15 mouse cellular contexts compared by ENCODE assay signal in genomic region chr7:30602583-30602982, GRCm38 (mm10). TPM values are rescaled to one million over a fixed set of nuclear protein-coding genes. Genes with fewer than 3 reads are reported as not detected.
DNase-seq lines count a peak whose midpoint lies in the region; ATAC-seq lines count a peak whose summit lies in the region.
"Had no signal": no experiment of that assay in that cellular context is flagged by ENCODE, and none has a peak within 500 bp of the region (broad histone marks: within the 10 kb centered on the region; RNA-seq: fewer than 3 reads in every experiment).

No protein-coding gene starts in this region.

- 24% methylated on average over 3 of the region's 3 CpGs for WGBS in intestine, embryonic 16.5 days
- 3% methylated on average over 3 of the region's 3 CpGs for WGBS in large intestine, adult 2 months
- WGBS in stomach, embryonic 15.5 days = 23% methylated on average over 3 of the region's 3 CpGs
- WGBS in midbrain, embryonic 13.5 days = 62% methylated on average over 3 of the region's 3 CpGs

- H3K4me3 ChIP-seq in intestine, embryonic 16.5 days (ENCODE audit: low read length) = no peak overlapping the region
- H3K4me3 ChIP-seq in stomach, embryonic 15.5 days (replicated peaks) = no peak overlapping the region
- no peak overlapping the region for H3K4me3 ChIP-seq in midbrain, embryonic 13.5 days (replicated peaks)
- H3K4me3 ChIP-seq: erythroblast, embryonic 14.5 days; heart, embryonic 15.5 days had no signal

- no peaks in the 10 kb centered on the region for H3K27me3 ChIP-seq in intestine, embryonic 16.5 days (replicated peaks; ENCODE audit: control insufficient read depth, insufficient read depth, low read length)
- H3K27me3 ChIP-seq in stomach, embryonic 15.5 days (replicated peaks) = no peaks in the 10 kb centered on the region
- no peaks in the 10 kb centered on the region for H3K27me3 ChIP-seq in midbrain, embryonic 13.5 days
- H3K27me3 ChIP-seq: heart, embryonic 15.5 days had no signal

- H3K27ac ChIP-seq in intestine, embryonic 16.5 days (ENCODE audit: low read length) = peak overlapping the region; percentile 71
- peak overlapping the region; percentile 74 for H3K27ac ChIP-seq in stomach, embryonic 15.5 days
- H3K27ac ChIP-seq in midbrain, embryonic 13.5 days = no peak overlapping the region
- H3K27ac ChIP-seq: heart, embryonic 15.5 days; macrophage had no signal

- ATAC-seq in intestine, embryonic 16.5 days = peak; percentile 80
- ATAC-seq in stomach, embryonic 15.5 days (ENCODE audit: insufficient read depth, low FRiP score, low read depth) = peak; percentile 73
- ATAC-seq in midbrain, embryonic 13.5 days = no peak
- ATAC-seq in granulocyte monocyte progenitor cell, adult 5-6 weeks (replicated peaks; ENCODE audit: poor library complexity, severe bottlenecking) = no peak

- no peak overlapping the region for H3K9ac ChIP-seq in intestine, embryonic 16.5 days (ENCODE audit: low read depth, low read length)
- no peak overlapping the region for H3K9ac ChIP-seq in stomach, embryonic 15.5 days
- H3K9ac ChIP-seq in midbrain, embryonic 13.5 days (replicated peaks) = no peak overlapping the region
- H3K9ac ChIP-seq: heart, embryonic 15.5 days had no signal

- H3K4me1 ChIP-seq in intestine, embryonic 16.5 days (ENCODE audit: control insufficient read depth, insufficient read depth, low read length) = peaks cover 19% of the 10 kb centered on the region
- H3K4me1 ChIP-seq in stomach, embryonic 15.5 days = 0 out of 2 replicates have a peak, but pooled peaks cover 16% of the 10 kb centered on the region
- H3K4me1 ChIP-seq in midbrain, embryonic 13.5 days (replicated peaks) = peaks cover 10% of the 10 kb centered on the region; the same call in 1 of the 2 replicates

- no peaks in the 10 kb centered on the region; the same call in 1 of the 2 replicates for H3K9me3 ChIP-seq in intestine, embryonic 16.5 days (ENCODE audit: control insufficient read depth, low read length)
- no peaks in the 10 kb centered on the region for H3K9me3 ChIP-seq in stomach, embryonic 15.5 days
- H3K9me3 ChIP-seq in midbrain, embryonic 13.5 days = no peaks in the 10 kb centered on the region
- H3K9me3 ChIP-seq: heart, embryonic 15.5 days had no signal

- peak; percentile 33 for DNase-seq in embryo, embryonic 10 days (ENCODE audit: low spot score)
- no peak for DNase-seq in embryo, embryonic 11 days
- DNase-seq in large intestine, adult 2 months (ENCODE audit: low read depth, low spot score) = peak; percentile 72
- DNase-seq in layer of hippocampus, postnatal 14 days (ENCODE audit: low spot score in 2 of 2) = no peak
- DNase-seq: adrenal gland, postnatal 14 days; cerebellum, adult 11 months had no signal

- H3K36me3 ChIP-seq in intestine, embryonic 16.5 days (ENCODE audit: control insufficient read depth, insufficient read depth, low read length) = no peaks in the 10 kb centered on the region
- no peaks in the 10 kb centered on the region for H3K36me3 ChIP-seq in stomach, embryonic 15.5 days
- no peaks in the 10 kb centered on the region for H3K36me3 ChIP-seq in midbrain, embryonic 13.5 days
- H3K36me3 ChIP-seq: heart, embryonic 15.5 days had no signal

- H3K4me2 ChIP-seq in intestine, embryonic 16.5 days (ENCODE audit: low read depth, low read length) = no peak overlapping the region
- 0 out of 2 replicates have a peak overlapping the region, but pooled peaks have one; percentile 5 for H3K4me2 ChIP-seq in stomach, embryonic 15.5 days
- no peak overlapping the region for H3K4me2 ChIP-seq in midbrain, embryonic 13.5 days (replicated peaks)
- H3K4me2 ChIP-seq: heart, embryonic 15.5 days had no signal

RNA-seq across cellular contexts. Expression of gene Zbtb32, which starts 3.9 kb away (rescaled TPM):
- 1.2 and 1.9 TPM in 2 replicates for polyA plus RNA-seq in intestine, embryonic 16.5 days (2015; fragmentation: Nextera tagmentation; extraction: Ambion mirVana)
- polyA plus RNA-seq in large intestine, adult 2 months (2012; rRNA removed) = 2.1 and 2.2 TPM in 2 replicates
- polyA plus RNA-seq in stomach, embryonic 15.5 days (2015; fragmentation: Nextera tagmentation; extraction: Ambion mirVana) = 0.81 and 0.90 TPM in 2 replicates
- polyA plus RNA-seq in midbrain, embryonic 13.5 days (2015; fragmentation: Nextera tagmentation; extraction: Ambion mirVana) = 0.14 and 0.31 TPM in 2 replicates
- total RNA-seq in granulocyte monocyte progenitor cell, adult 5-6 weeks (2014; fragmentation: Nextera tagmentation) = not detected in 2 replicates
- not detected in 2 replicates for total RNA-seq in granulocyte monocyte progenitor cell, adult 5-6 weeks (2017)
- total RNA-seq in layer of hippocampus, postnatal 14 days (2021) = not detected
- total RNA-seq: gastrocnemius, adult 8-10 months had no signal
- polyA plus RNA-seq: limb, embryonic 11.5 days had no signal

RNA-seq across cellular contexts. Expression of gene Upk1a, which starts 10.1 kb away (rescaled TPM):
- polyA plus RNA-seq in intestine, embryonic 16.5 days (2015; fragmentation: Nextera tagmentation; extraction: Ambion mirVana) = 5.9 and 7.3 TPM in 2 replicates
- polyA plus RNA-seq in large intestine, adult 2 months (2012; rRNA removed) = 6.7 and 8.0 TPM in 2 replicates
- polyA plus RNA-seq in stomach, embryonic 15.5 days (2015; fragmentation: Nextera tagmentation; extraction: Ambion mirVana) = 6.8 and 7.4 TPM in 2 replicates
- 0.46 and 0.73 TPM in 2 replicates for polyA plus RNA-seq in midbrain, embryonic 13.5 days (2015; fragmentation: Nextera tagmentation; extraction: Ambion mirVana)
- 3.4 TPM in 1 of 2 replicates, not detected in the other for total RNA-seq in granulocyte monocyte progenitor cell, adult 5-6 weeks (2014; fragmentation: Nextera tagmentation)
- not detected in 2 replicates for total RNA-seq in granulocyte monocyte progenitor cell, adult 5-6 weeks (2017)
- total RNA-seq in layer of hippocampus, postnatal 14 days (2021) = under 1 TPM in 1 of 2 experiments, not detected in 1; 0.52 TPM

RNA-seq across cellular contexts. Expression of gene Kmt2b, which starts 14.1 kb away (rescaled TPM):
- 6.8 and 7.1 TPM in 2 replicates for polyA plus RNA-seq in intestine, embryonic 16.5 days (2015; fragmentation: Nextera tagmentation; extraction: Ambion mirVana)
- polyA plus RNA-seq in large intestine, adult 2 months (2012; rRNA removed) = 31.5 and 37.2 TPM in 2 replicates
- 7.6 and 8.4 TPM in 2 replicates for polyA plus RNA-seq in stomach, embryonic 15.5 days (2015; fragmentation: Nextera tagmentation; extraction: Ambion mirVana)
- polyA plus RNA-seq in midbrain, embryonic 13.5 days (2015; fragmentation: Nextera tagmentation; extraction: Ambion mirVana) = 12.9 and 13.3 TPM in 2 replicates
- total RNA-seq in granulocyte monocyte progenitor cell, adult 5-6 weeks (2014; fragmentation: Nextera tagmentation) = 48.1 and 64.3 TPM in 2 replicates
- total RNA-seq in granulocyte monocyte progenitor cell, adult 5-6 weeks (2017) = 5.9 and 9.5 TPM in 2 replicates
- total RNA-seq in layer of hippocampus, postnatal 14 days (2021) = 10 to 100 TPM; 46.1 to 54.4 TPM

RNA-seq across cellular contexts. Expression of gene Cox6b1, which starts 23.4 kb away (rescaled TPM):
- 1,335 and 1,344 TPM in 2 replicates for polyA plus RNA-seq in intestine, embryonic 16.5 days (2015; fragmentation: Nextera tagmentation; extraction: Ambion mirVana)
- polyA plus RNA-seq in large intestine, adult 2 months (2012; rRNA removed) = 933 and 1,035 TPM in 2 replicates
- polyA plus RNA-seq in stomach, embryonic 15.5 days (2015; fragmentation: Nextera tagmentation; extraction: Ambion mirVana) = 994 and 1,014 TPM in 2 replicates
- 1,046 and 1,055 TPM in 2 replicates for polyA plus RNA-seq in midbrain, embryonic 13.5 days (2015; fragmentation: Nextera tagmentation; extraction: Ambion mirVana)
- total RNA-seq in granulocyte monocyte progenitor cell, adult 5-6 weeks (2014; fragmentation: Nextera tagmentation) = 436 and 560 TPM in 2 replicates
- total RNA-seq in granulocyte monocyte progenitor cell, adult 5-6 weeks (2017) = 470 and 484 TPM in 2 replicates
- 100 to 1,000 TPM; 793 to 817 TPM for total RNA-seq in layer of hippocampus, postnatal 14 days (2021)

RNA-seq across cellular contexts. Expression of gene Etv2, which starts 33.1 kb away (rescaled TPM):
- polyA plus RNA-seq in intestine, embryonic 16.5 days (2015; fragmentation: Nextera tagmentation; extraction: Ambion mirVana) = not detected in 2 replicates
- not detected in 2 replicates for polyA plus RNA-seq in large intestine, adult 2 months (2012; rRNA removed)
- not detected in 2 replicates for polyA plus RNA-seq in stomach, embryonic 15.5 days (2015; fragmentation: Nextera tagmentation; extraction: Ambion mirVana)
- not detected in 2 replicates for polyA plus RNA-seq in midbrain, embryonic 13.5 days (2015; fragmentation: Nextera tagmentation; extraction: Ambion mirVana)
- not detected in 2 replicates for total RNA-seq in granulocyte monocyte progenitor cell, adult 5-6 weeks (2014; fragmentation: Nextera tagmentation)
- not detected in 2 replicates for total RNA-seq in granulocyte monocyte progenitor cell, adult 5-6 weeks (2017)
- total RNA-seq in layer of hippocampus, postnatal 14 days (2021) = not detected
- total RNA-seq: adrenal gland, postnatal 14 days; gastrocnemius, adult 8-10 months had no signal
- polyA plus RNA-seq: erythroblast, embryonic 14.5 days; heart, embryonic 15.5 days; macrophage had no signal

Comparison
In these comparisons a context has a peak if more than half of its experiments do, and no peak if none do; other contexts are left out.
1. DNase-seq: peak in embryo, embryonic 10 days (single experiment) and large intestine, adult 2 months (single experiment); none in embryo, embryonic 11 days (single experiment) and layer of hippocampus, postnatal 14 days (0 of 2).
2. ATAC-seq: peak in intestine, embryonic 16.5 days (single experiment) and stomach, embryonic 15.5 days (single experiment); none in midbrain, embryonic 13.5 days (single experiment) and granulocyte monocyte progenitor cell, adult 5-6 weeks (single experiment).